Mouse (Mus musculus) kidney, adult 10 weeks (tissue): ENCODE data around the gene Rbbp5. TPM values are rescaled to one million over a fixed set of nuclear protein-coding genes. Genes with fewer than 3 reads are reported as not detected.

Experiments
- polyA plus RNA-seq: library from polyadenylated mRNA; stranded (reverse); fragments of 350-450 nt; fragmentation: Illumina TruSeq; extraction: RNeasy Lipid Tissue Mini Kit (QIAGEN cat#74804); gene quantifications from one replicate; pipeline ENCODE4 v1.2.3, GENCODE M21; 2014; ENCODE audit warnings: low read depth, low replicate concordance

Gene Rbbp5
- polyA plus RNA-seq, result 42.4 TPM

DNA sequence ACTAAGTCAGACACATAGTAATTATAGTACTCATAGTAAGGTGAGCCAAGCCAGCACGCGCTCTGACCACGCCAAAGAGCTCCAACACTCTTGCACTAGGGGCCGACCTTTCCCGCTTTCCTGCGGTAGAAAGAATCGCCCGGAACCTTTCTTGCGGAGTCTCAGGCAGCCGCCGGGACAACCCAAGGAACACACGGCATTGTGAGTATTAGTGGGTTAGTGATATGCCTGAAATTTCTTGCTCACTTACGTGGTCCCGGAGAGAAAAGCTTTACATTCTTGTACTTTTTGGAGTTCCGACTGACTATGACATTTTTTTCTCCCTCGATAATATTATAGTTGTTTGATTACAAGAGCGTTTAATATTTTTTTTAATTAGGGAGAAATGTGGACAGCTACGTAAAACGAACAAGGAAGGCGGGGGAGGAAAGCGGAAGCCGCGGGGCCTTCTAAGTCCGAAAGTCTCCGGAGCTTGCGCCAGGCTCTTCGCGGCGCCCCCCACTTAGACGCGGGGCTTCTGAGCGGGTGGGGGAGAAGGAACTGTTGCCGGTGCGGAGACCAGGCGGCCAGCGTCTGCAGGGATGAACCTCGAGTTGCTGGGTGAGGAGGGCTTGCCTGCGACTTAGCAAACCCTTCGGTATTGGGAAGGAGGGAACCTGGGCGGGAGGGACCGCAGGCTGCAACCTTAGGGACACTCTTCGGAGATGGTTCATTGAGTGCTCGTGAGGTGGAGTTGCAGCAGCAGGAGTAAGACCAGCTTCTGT is at the start of gene Rbbp5:
Rbbp5 (plus strand) TSS at position 438 of the 764 bp plus-strand sequence.

GRCm38 (mm10) chr1:132506058-132506457 is 28.9 kb downstream of the Rbbp5 start, which contains the start of gene Tmem81:
Gene Tmem81 (plus strand): TSS chr1:132506230.

GRCm38 (mm10) chr1:132542762-132543306 is 65.7 kb downstream of the Rbbp5 start, which contains the start of gene Cntn2:
Gene Cntn2 (minus strand): TSS chr1:132543256.

Other genes starting within 250 kb of the Rbbp5 start
- not detected for gene Gm10188, start 247.6 kb upstream of the Rbbp5 start, polyA plus RNA-seq
- 2.7 TPM for gene Klhdc8a, start 178.7 kb upstream of the Rbbp5 start, polyA plus RNA-seq
- gene Nuak2, start 161.2 kb upstream of the Rbbp5 start, polyA plus RNA-seq, result 33.4 TPM
- 0.73 TPM for gene Tmcc2, start 86.1 kb upstream of the Rbbp5 start, polyA plus RNA-seq
- 20.1 TPM for gene Dstyk, start 59.8 kb upstream of the Rbbp5 start, polyA plus RNA-seq
- 1.9 TPM for gene Tmem81, start 28.9 kb downstream of the Rbbp5 start, polyA plus RNA-seq
- gene Cntn2, start 65.9 kb downstream of the Rbbp5 start, polyA plus RNA-seq, result not detected